Mouse (Mus musculus): ENCODE data around the gene Tanc1. TPM values are rescaled to one million over a fixed set of nuclear protein-coding genes. Genes with fewer than 3 reads are reported as not detected.

The Tanc1 gene
- polyA plus RNA-seq, 1 experiment from 2014 or later: 8.9 TPM

GRCm38 (mm10) chr2:59637040-59637785 is 25.4 kb downstream of the Tanc1 start:
- no peaks in the 10 kb centered on the region; the same call in 1 of the 2 replicates for H3K9me3 ChIP-seq
- no peak overlapping the region for H3K4me3 ChIP-seq
- H3K4me1 ChIP-seq (replicated peaks): no peaks in the 10 kb centered on the region
- ATAC-seq (ENCODE audit: low FRiP score): no peak
- no peaks in the 10 kb centered on the region for H3K27me3 ChIP-seq
- no peaks in the 10 kb centered on the region for H3K36me3 ChIP-seq
- H3K9ac ChIP-seq: no peak overlapping the region
- H3K27ac ChIP-seq: no peak overlapping the region
- H3K4me2 ChIP-seq: no peak overlapping the region
- 92% methylated on average over 18 of the region's 18 CpGs for WGBS

- Histone ChIP-seq H3K36me3 (no peaks in the 10 kb centered on the region), H3K27ac (no peak overlapping the region), H3K9ac (no peak overlapping the region), H3K4me2 (no peak overlapping the region), H3K9me3 (no peaks in the 10 kb centered on the region), H3K4me3 (no peak overlapping the region), H3K4me1 (replicated peaks) (peaks cover 18% of the 10 kb centered on the region), H3K27me3 (peaks cover 14% of the 10 kb centered on the region; the same call in 1 of the 2 replicates)
- no peak for ATAC-seq (ENCODE audit: low FRiP score)
- 89% methylated on average over 8 of the region's 8 CpGs for WGBS
Measured at GRCm38 (mm10) chr2:59642722-59643121, 30.9 kb downstream of the Tanc1 start.

- 0 out of 2 replicates have a peak overlapping the region, but pooled peaks have one; percentile 23 for H3K27ac ChIP-seq
- no peak overlapping the region for H3K4me2 ChIP-seq
- no peak overlapping the region for H3K9ac ChIP-seq
- no peak overlapping the region for H3K4me3 ChIP-seq
- H3K27me3 ChIP-seq: peaks cover 17% of the 10 kb centered on the region; the same call in 1 of the 2 replicates
- WGBS: 52% methylated on average over 5 of the region's 5 CpGs
- no peaks in the 10 kb centered on the region for H3K36me3 ChIP-seq
- peaks cover 32% of the 10 kb centered on the region for H3K4me1 ChIP-seq (replicated peaks)
- ATAC-seq (ENCODE audit: low FRiP score): no peak
- no peaks in the 10 kb centered on the region for H3K9me3 ChIP-seq
Measured at GRCm38 (mm10) chr2:59644816-59645215, 33.0 kb downstream of the Tanc1 start.

- WGBS: 50% methylated on average over 3 of the region's 3 CpGs
- H3K27ac ChIP-seq: no peak overlapping the region
- peaks cover 32% of the 10 kb centered on the region for H3K4me1 ChIP-seq (replicated peaks)
- no peak overlapping the region for H3K4me2 ChIP-seq
- peaks cover 17% of the 10 kb centered on the region; the same call in 1 of the 2 replicates for H3K27me3 ChIP-seq
- H3K9me3 ChIP-seq: no peaks in the 10 kb centered on the region
- no peak for ATAC-seq (ENCODE audit: low FRiP score)
- no peak overlapping the region for H3K4me3 ChIP-seq
- H3K9ac ChIP-seq: no peak overlapping the region
- no peaks in the 10 kb centered on the region for H3K36me3 ChIP-seq
Measured at GRCm38 (mm10) chr2:59645515-59645914, 33.7 kb downstream of the Tanc1 start.

- H3K27me3 ChIP-seq: peaks cover 17% of the 10 kb centered on the region; the same call in 1 of the 2 replicates
- WGBS: 88% methylated on average over 20 of the region's 20 CpGs
- H3K9ac ChIP-seq: no peak overlapping the region
- H3K4me3 ChIP-seq: no peak overlapping the region
- H3K4me1 ChIP-seq (replicated peaks): peaks cover 32% of the 10 kb centered on the region
- no peaks in the 10 kb centered on the region for H3K36me3 ChIP-seq
- no peak overlapping the region for H3K4me2 ChIP-seq
- ATAC-seq (ENCODE audit: low FRiP score): no peak
- no peak overlapping the region for H3K27ac ChIP-seq
- no peaks in the 10 kb centered on the region for H3K9me3 ChIP-seq
Measured at GRCm38 (mm10) chr2:59646740-59647390, 35.0 kb downstream of the Tanc1 start.

- no peak overlapping the region for H3K27ac ChIP-seq
- 0 out of 2 replicates have a peak, but pooled peaks have one; percentile 44 for ATAC-seq (ENCODE audit: low FRiP score)
- 8% methylated on average over 12 of the region's 12 CpGs for WGBS
- peaks cover 35% of the 10 kb centered on the region for H3K4me1 ChIP-seq (replicated peaks)
- no peaks in the 10 kb centered on the region for H3K36me3 ChIP-seq
- peaks cover 17% of the 10 kb centered on the region; the same call in 1 of the 2 replicates for H3K27me3 ChIP-seq
- 0 out of 2 replicates have a peak overlapping the region, but pooled peaks have one; percentile 4 for H3K4me3 ChIP-seq
- H3K9me3 ChIP-seq: no peaks in the 10 kb centered on the region
- peak overlapping the region; percentile 37 for H3K4me2 ChIP-seq
- peak overlapping the region; percentile 51; the same call in 1 of the 2 replicates for H3K9ac ChIP-seq
Measured at GRCm38 (mm10) chr2:59648444-59648843, 36.6 kb downstream of the Tanc1 start.

GRCm38 (mm10) chr2:59651801-59652200 is 40.0 kb downstream of the Tanc1 start:
- no peak for ATAC-seq (ENCODE audit: low FRiP score)
- no peak overlapping the region for H3K4me3 ChIP-seq
- WGBS: 98% methylated on average over 8 of the region's 8 CpGs
- no peaks in the 10 kb centered on the region for H3K36me3 ChIP-seq
- H3K9me3 ChIP-seq: no peaks in the 10 kb centered on the region
- no peak overlapping the region for H3K4me2 ChIP-seq
- H3K27me3 ChIP-seq: peaks cover 10% of the 10 kb centered on the region; the same call in 1 of the 2 replicates
- no peak overlapping the region for H3K9ac ChIP-seq
- H3K27ac ChIP-seq: no peak overlapping the region
- peaks cover 34% of the 10 kb centered on the region for H3K4me1 ChIP-seq (replicated peaks)

GRCm38 (mm10) chr2:59652702-59653101 is 40.9 kb downstream of the Tanc1 start:
- Histone ChIP-seq H3K27me3 (peaks cover 3% of the 10 kb centered on the region; the same call in 1 of the 2 replicates), H3K4me3 (no peak overlapping the region), H3K27ac (no peak overlapping the region), H3K9ac (no peak overlapping the region), H3K9me3 (no peaks in the 10 kb centered on the region), H3K4me2 (no peak overlapping the region), H3K4me1 (replicated peaks) (peaks cover 30% of the 10 kb centered on the region), H3K36me3 (no peaks in the 10 kb centered on the region)
- no peak for ATAC-seq (ENCODE audit: low FRiP score)
- WGBS: 81% methylated on average over 5 of the region's 5 CpGs

- ATAC-seq (ENCODE audit: low FRiP score): peak; percentile 60
Measured at GRCm38 (mm10) chr2:59653306-59654165, 41.7 kb downstream of the Tanc1 start.

GRCm38 (mm10) chr2:59655471-59655870 is 43.6 kb downstream of the Tanc1 start:
- H3K4me3 ChIP-seq: no peak overlapping the region
- no peaks in the 10 kb centered on the region for H3K36me3 ChIP-seq
- WGBS: 52% methylated on average over 7 of the region's 7 CpGs
- peaks cover 16% of the 10 kb centered on the region for H3K4me1 ChIP-seq (replicated peaks)
- no peak for ATAC-seq (ENCODE audit: low FRiP score)
- H3K27ac ChIP-seq: no peak overlapping the region
- no peak overlapping the region for H3K9ac ChIP-seq
- no peak overlapping the region for H3K4me2 ChIP-seq
- no peaks in the 10 kb centered on the region for H3K9me3 ChIP-seq
- H3K27me3 ChIP-seq: no peaks in the 10 kb centered on the region

More at GRCm38 (mm10) chr2:59653306-59654165, 41.7 kb downstream of the Tanc1 start:
- no peaks in the 10 kb centered on the region for H3K36me3 ChIP-seq
- H3K27ac ChIP-seq: no peak overlapping the region
- no peaks in the 10 kb centered on the region for H3K9me3 ChIP-seq
- H3K4me2 ChIP-seq: no peak overlapping the region
- WGBS: 37% methylated on average over 8 of the region's 8 CpGs
- H3K27me3 ChIP-seq: no peaks in the 10 kb centered on the region
- 0 out of 2 replicates have a peak overlapping the region, but pooled peaks have one; percentile 5 for H3K9ac ChIP-seq
- H3K4me3 ChIP-seq: no peak overlapping the region
- peaks cover 22% of the 10 kb centered on the region for H3K4me1 ChIP-seq (replicated peaks)

GRCm38 (mm10) chr2:59656680-59657079 is 44.8 kb downstream of the Tanc1 start:
- H3K9me3 ChIP-seq: no peaks in the 10 kb centered on the region
- no peak for ATAC-seq (ENCODE audit: low FRiP score)
- no peak overlapping the region for H3K4me2 ChIP-seq
- H3K27me3 ChIP-seq: no peaks in the 10 kb centered on the region
- H3K27ac ChIP-seq: no peak overlapping the region
- 41% methylated on average over 5 of the region's 5 CpGs for WGBS
- no peaks in the 10 kb centered on the region for H3K36me3 ChIP-seq
- no peak overlapping the region for H3K9ac ChIP-seq
- H3K4me3 ChIP-seq: no peak overlapping the region
- peaks cover 28% of the 10 kb centered on the region for H3K4me1 ChIP-seq (replicated peaks)

- no peak for ATAC-seq (ENCODE audit: low FRiP score)
- H3K9ac ChIP-seq: no peak overlapping the region
- no peaks in the 10 kb centered on the region for H3K9me3 ChIP-seq
- H3K27ac ChIP-seq: no peak overlapping the region
- H3K4me2 ChIP-seq: no peak overlapping the region
- H3K36me3 ChIP-seq: no peaks in the 10 kb centered on the region
- H3K4me1 ChIP-seq (replicated peaks): peaks cover 24% of the 10 kb centered on the region
- no peaks in the 10 kb centered on the region for H3K27me3 ChIP-seq
- WGBS: 87% methylated on average over 6 of the region's 6 CpGs
- no peak overlapping the region for H3K4me3 ChIP-seq
Measured at GRCm38 (mm10) chr2:59659686-59660085, 47.8 kb downstream of the Tanc1 start.
